Mouse (Mus musculus): ENCODE results near the gene Klhl33. TPM values are rescaled to one million over a fixed set of nuclear protein-coding genes. Genes with fewer than 3 reads are reported as not detected.

Klhl33 gene
- polyA plus RNA-seq, 1 experiment from 2014 or later, result 0.35 TPM

DNA sequence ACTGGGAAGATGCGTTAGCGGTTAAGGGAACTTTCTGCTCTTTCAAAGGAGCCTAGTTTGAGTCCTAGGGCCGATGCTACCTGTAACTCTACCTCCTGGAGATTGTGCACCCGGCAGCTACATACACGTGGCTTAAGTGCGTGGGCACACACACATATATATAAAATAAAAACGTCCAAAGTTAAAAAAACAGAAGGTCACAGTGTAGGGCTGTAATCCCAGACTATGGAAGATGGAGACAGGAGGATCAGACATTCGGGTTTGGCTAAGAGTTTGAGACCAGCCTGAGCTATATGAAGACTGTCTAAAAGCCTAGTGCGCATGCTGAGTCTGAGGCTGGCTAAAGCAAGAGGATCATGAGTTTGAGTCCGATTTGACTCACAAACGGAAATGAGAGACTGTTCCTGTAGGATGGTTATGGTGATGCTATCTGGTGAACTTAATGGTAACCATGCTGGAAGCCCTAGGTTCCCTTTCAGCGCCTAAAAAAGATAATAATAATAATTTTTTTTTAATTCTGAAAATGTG, 34.2 kb upstream of the Klhl33 start:
- peaks cover 8% of the 10 kb centered on the region; the same call in 1 of the 2 replicates for H3K4me1 ChIP-seq (ENCODE audit: control insufficient read depth, insufficient read depth, low read length)
- no peak for ATAC-seq (ENCODE audit: insufficient number of reproducible peaks, insufficient read depth, low FRiP score, low read depth)
- 10% methylated on average over 12 of the region's 12 CpGs for WGBS
- peak overlapping the region; percentile 85 for H3K4me3 ChIP-seq (ENCODE audit: low read depth, low read length)
- H3K36me3 ChIP-seq (ENCODE audit: control insufficient read depth, insufficient read depth, low read length), result peaks cover 21% of the 10 kb centered on the region
- H3K9ac ChIP-seq (replicated peaks; ENCODE audit: low read depth, low read length), result peak overlapping the region; percentile 48
- H3K9me3 ChIP-seq (ENCODE audit: control insufficient read depth, low read depth, low read length), result no peaks in the 10 kb centered on the region
- H3K4me2 ChIP-seq (replicated peaks; ENCODE audit: low read depth, low read length), result peak overlapping the region; percentile 59
- peak overlapping the region; percentile 78 for H3K27ac ChIP-seq (ENCODE audit: low read length)
- no peaks in the 10 kb centered on the region for H3K27me3 ChIP-seq (ENCODE audit: control insufficient read depth, insufficient read depth, low read length)

DNA sequence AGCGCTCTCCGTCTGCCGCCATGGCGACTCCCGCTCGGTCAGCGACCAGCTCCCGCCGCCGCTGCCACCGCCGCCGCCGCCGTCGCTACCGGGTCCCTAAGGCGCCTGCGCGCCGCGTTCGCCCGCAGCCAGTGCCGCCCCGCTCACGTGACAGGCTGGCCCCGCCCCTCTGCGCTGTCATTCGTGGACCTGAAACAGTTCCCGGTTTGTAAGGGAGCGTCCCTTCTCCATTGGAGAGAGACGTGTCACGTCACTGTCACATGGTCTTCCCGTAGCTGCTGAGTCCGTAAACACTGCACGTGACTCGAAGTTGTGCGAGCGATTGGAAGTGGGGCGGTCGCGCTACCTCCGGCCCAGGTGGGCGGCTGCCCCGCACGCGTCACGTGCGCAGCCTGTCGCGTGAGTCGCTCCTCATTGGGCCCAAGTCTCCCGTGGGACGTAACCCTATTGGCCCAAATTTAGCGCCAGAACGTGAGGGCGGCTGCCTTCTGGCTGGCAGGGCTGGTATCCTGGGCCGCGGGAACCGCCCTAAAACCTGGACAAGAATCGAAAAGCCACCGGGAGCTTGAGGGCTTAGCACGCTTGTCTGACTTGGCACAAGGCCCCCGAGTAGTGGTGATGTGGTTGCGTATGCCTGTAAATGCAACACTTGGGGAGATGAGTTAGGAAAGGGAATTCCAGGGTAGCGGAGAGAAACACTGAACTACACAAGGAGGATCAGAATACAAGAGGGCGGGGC, 33.6 kb upstream of the Klhl33 start, which contains the start of the genes Pip4p1 and Pnp:
Pip4p1 (minus strand) TSS at position 103 of the 739 bp plus-strand sequence.
Pnp (plus strand) TSS at position 329 of the 739 bp plus-strand sequence.
- under 1% methylated on average over 61 of the region's 68 CpGs for WGBS
- H3K4me2 ChIP-seq (replicated peaks; ENCODE audit: low read depth, low read length), result peak within 1 kb of the TSS; percentile 77
- no peaks in the 10 kb centered on the region for H3K27me3 ChIP-seq (ENCODE audit: control insufficient read depth, insufficient read depth, low read length)
- H3K9ac ChIP-seq (replicated peaks; ENCODE audit: low read depth, low read length), result peak within 1 kb of the TSS; percentile 94
- H3K9me3 ChIP-seq (ENCODE audit: control insufficient read depth, low read depth, low read length), result no peaks in the 10 kb centered on the region
- peak within 1 kb of the TSS; percentile 85 for H3K4me3 ChIP-seq (ENCODE audit: low read depth, low read length)
- H3K36me3 ChIP-seq (ENCODE audit: control insufficient read depth, insufficient read depth, low read length), result peaks cover 27% of the 10 kb centered on the region
- H3K27ac ChIP-seq (ENCODE audit: low read length), result peak within 1 kb of the TSS; percentile 89
- peaks cover 13% of the 10 kb centered on the region for H3K4me1 ChIP-seq (ENCODE audit: control insufficient read depth, insufficient read depth, low read length)
- peak; percentile 99 for ATAC-seq (ENCODE audit: insufficient number of reproducible peaks, insufficient read depth, low FRiP score, low read depth)

DNA sequence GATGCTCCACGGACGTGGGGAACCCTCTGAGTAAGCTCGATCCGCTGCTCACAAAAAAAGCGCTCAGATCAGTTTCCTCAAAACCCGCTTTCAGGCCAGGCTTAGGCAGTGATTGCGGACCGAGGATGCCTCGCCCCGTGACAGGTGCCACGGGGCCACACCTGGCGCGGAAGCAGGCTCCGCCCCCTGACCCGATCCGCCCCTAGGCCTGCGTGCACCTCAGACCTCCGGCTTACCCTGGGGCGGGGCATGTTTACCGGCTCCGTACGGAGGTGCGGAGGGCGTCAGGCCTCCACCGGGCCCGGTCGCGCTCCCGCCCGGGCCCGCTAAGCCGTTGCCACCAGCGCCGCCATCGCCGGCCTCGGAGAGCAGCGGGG, 33.1 kb upstream of the Klhl33 start:
- Histone ChIP-seq H3K4me3 (ENCODE audit: low read depth, low read length) (peak overlapping the region; percentile 85), H3K27me3 (ENCODE audit: control insufficient read depth, insufficient read depth, low read length) (no peaks in the 10 kb centered on the region), H3K4me2 (replicated peaks; ENCODE audit: low read depth, low read length) (peak overlapping the region; percentile 77), H3K4me1 (ENCODE audit: control insufficient read depth, insufficient read depth, low read length) (peaks cover 15% of the 10 kb centered on the region), H3K9ac (replicated peaks; ENCODE audit: low read depth, low read length) (peak overlapping the region; percentile 94), H3K27ac (ENCODE audit: low read length) (peak overlapping the region; percentile 89), H3K36me3 (ENCODE audit: control insufficient read depth, insufficient read depth, low read length) (peaks cover 27% of the 10 kb centered on the region), H3K9me3 (ENCODE audit: control insufficient read depth, low read depth, low read length) (no peaks in the 10 kb centered on the region)
- ATAC-seq (ENCODE audit: insufficient number of reproducible peaks, insufficient read depth, low FRiP score, low read depth), result peak; percentile 39
- WGBS, result under 1% methylated on average over 38 of the region's 38 CpGs

DNA sequence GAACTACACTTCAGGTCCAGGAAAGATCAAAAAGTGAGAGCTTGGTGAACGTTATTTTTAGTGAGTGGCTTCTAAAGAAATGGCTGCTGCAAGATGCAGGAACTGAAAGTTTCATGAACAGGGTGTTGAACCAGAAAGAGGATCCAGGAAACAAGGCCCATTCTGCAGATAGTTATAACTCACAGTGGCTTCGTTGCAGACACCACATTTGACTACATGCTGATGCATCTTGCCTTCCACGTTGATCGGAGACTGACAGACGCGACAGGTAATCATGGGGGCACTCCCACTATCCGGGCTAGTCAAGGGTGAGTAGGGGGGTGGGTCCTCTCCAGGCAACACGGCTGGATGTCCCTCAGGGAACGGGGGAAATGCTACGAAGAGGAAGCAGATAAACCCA, 32.6 kb upstream of the Klhl33 start:
- no peaks in the 10 kb centered on the region for H3K9me3 ChIP-seq (ENCODE audit: control insufficient read depth, low read depth, low read length)
- ATAC-seq (ENCODE audit: insufficient number of reproducible peaks, insufficient read depth, low FRiP score, low read depth), result no peak
- peak overlapping the region; percentile 77 for H3K4me2 ChIP-seq (replicated peaks; ENCODE audit: low read depth, low read length)
- H3K36me3 ChIP-seq (ENCODE audit: control insufficient read depth, insufficient read depth, low read length), result peaks cover 27% of the 10 kb centered on the region
- peak overlapping the region; percentile 89 for H3K27ac ChIP-seq (ENCODE audit: low read length)
- no peaks in the 10 kb centered on the region for H3K27me3 ChIP-seq (ENCODE audit: control insufficient read depth, insufficient read depth, low read length)
- H3K4me3 ChIP-seq (ENCODE audit: low read depth, low read length), result peak overlapping the region; percentile 85
- 15% methylated on average over 10 of the region's 10 CpGs for WGBS
- H3K9ac ChIP-seq (replicated peaks; ENCODE audit: low read depth, low read length), result peak overlapping the region; percentile 94
- H3K4me1 ChIP-seq (ENCODE audit: control insufficient read depth, insufficient read depth, low read length), result peaks cover 15% of the 10 kb centered on the region

DNA sequence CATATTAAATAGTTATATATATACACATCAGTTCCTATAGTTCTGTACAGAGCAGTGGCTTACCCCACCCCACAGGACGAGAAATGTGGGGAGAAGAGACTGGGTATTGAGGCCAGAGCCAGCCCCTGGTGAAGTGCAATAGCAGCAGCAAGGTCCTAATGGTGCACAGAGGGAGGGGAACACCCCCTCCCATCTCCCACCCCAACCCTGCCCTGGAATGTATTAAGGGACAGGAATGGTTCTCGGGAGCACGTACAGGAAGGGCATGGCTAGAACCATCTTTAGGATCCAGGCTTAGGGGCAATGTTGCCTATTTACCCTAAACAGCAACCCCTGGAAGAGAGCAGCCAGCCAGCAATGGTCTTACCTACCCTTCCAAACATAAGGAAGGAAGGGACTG, 30.1 kb upstream of the Klhl33 start:
- no peak overlapping the region for H3K4me3 ChIP-seq (ENCODE audit: low read depth, low read length)
- WGBS, result 71% methylated on average over 3 of the region's 3 CpGs
- no peaks in the 10 kb centered on the region for H3K27me3 ChIP-seq (ENCODE audit: control insufficient read depth, insufficient read depth, low read length)
- no peak overlapping the region for H3K4me2 ChIP-seq (replicated peaks; ENCODE audit: low read depth, low read length)
- H3K4me1 ChIP-seq (ENCODE audit: control insufficient read depth, insufficient read depth, low read length), result peaks cover 22% of the 10 kb centered on the region
- no peaks in the 10 kb centered on the region for H3K9me3 ChIP-seq (ENCODE audit: control insufficient read depth, low read depth, low read length)
- H3K27ac ChIP-seq (ENCODE audit: low read length), result no peak overlapping the region
- H3K9ac ChIP-seq (replicated peaks; ENCODE audit: low read depth, low read length), result no peak overlapping the region
- no peak for ATAC-seq (ENCODE audit: insufficient number of reproducible peaks, insufficient read depth, low FRiP score, low read depth)
- H3K36me3 ChIP-seq (ENCODE audit: control insufficient read depth, insufficient read depth, low read length), result peaks cover 27% of the 10 kb centered on the region

DNA sequence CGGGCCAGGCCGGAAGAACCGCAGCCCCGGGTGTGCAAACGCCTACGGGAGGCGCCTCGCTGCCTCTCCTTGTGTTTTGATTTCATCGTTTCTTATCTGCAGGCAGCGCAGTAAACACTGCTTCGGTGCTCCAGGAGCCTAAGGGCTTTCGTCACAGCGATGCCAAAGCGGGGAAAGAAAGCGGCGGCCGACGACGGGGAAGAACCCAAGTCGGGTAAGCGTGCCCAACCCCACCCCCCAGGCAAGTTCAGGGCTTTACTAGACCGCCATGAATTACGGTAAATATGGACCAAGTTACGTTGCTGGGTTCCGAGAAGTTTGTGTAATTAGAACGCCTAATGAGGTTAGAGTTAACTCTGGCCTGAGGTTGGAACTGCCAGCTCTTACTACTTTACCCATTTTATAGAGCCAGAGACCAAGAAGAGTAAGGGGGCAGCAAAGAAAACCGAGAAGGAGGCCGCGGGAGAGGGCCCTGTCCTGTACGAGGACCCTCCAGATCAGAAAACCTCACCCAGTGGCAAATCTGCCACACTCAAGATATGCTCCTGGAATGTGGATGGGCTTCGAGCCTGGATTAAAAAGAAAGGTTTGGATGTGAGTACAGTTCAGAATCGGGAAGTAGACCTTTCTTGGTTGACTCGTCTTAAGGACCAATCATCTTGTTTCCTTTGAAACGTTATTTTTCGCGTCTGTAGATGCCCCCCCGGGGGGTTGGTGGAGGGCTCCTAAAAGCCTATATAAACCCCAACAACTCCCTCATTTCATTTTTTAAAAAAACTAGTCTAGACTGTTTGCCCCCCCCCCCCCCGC, 28.0 kb upstream of the Klhl33 start:
- peak overlapping the region; percentile 72 for H3K9ac ChIP-seq (replicated peaks; ENCODE audit: low read depth, low read length)
- peak; percentile 10; the same call in 1 of the 2 replicates for ATAC-seq (ENCODE audit: insufficient number of reproducible peaks, insufficient read depth, low FRiP score, low read depth)
- peak overlapping the region; percentile 82 for H3K4me3 ChIP-seq (ENCODE audit: low read depth, low read length)
- 2% methylated on average over 35 of the region's 38 CpGs for WGBS
- H3K4me1 ChIP-seq (ENCODE audit: control insufficient read depth, insufficient read depth, low read length), result peaks cover 22% of the 10 kb centered on the region
- H3K9me3 ChIP-seq (ENCODE audit: control insufficient read depth, low read depth, low read length), result no peaks in the 10 kb centered on the region
- peaks cover 27% of the 10 kb centered on the region for H3K36me3 ChIP-seq (ENCODE audit: control insufficient read depth, insufficient read depth, low read length)
- H3K27me3 ChIP-seq (ENCODE audit: control insufficient read depth, insufficient read depth, low read length), result no peaks in the 10 kb centered on the region
- H3K4me2 ChIP-seq (replicated peaks; ENCODE audit: low read depth, low read length), result peak overlapping the region; percentile 86
- H3K27ac ChIP-seq (ENCODE audit: low read length), result peak overlapping the region; percentile 91

DNA sequence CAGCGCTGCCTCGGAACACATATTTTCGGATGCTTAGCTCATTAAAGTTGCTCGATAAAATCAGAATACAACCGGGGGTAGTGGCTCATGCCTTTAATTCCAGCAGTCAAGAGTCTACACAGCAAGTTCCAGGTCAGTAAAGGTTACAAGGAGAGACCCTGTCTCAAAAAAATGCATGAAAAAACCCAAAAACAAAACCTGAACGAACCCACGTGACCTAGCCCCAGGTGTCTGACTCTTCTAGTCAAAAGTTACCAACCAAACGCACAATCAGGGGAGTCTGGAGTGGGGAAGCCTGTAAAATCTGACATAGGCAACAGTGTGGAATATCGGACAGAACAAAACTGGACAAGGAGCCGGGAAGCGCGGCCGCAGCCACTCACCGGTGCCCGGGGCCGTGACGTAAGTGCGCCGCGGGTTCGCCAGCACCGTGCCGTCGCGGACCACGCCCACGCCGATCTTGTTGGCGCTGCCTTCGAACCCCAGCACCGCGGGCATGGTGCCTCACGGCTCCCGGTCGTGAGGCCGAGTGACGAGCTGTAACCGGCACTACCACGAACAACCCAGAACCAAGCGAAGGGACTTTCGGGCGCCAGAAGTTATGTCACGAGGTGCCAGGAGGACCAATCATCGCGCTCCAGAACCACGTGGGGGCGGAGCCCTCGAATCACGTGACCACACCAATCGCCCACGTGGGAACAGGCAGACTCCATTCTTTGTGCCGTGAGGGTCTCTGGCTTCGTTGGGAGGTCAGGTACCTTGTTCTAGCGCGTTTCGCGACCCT, 27.2 kb upstream of the Klhl33 start, which contains the start of the genes Osgep and Apex1:
Osgep (minus strand) TSS at position 613 of the 784 bp plus-strand sequence.
Apex1 (plus strand) TSS at position 688 of the 784 bp plus-strand sequence.
- H3K4me1 ChIP-seq (ENCODE audit: control insufficient read depth, insufficient read depth, low read length), result peaks cover 15% of the 10 kb centered on the region
- H3K36me3 ChIP-seq (ENCODE audit: control insufficient read depth, insufficient read depth, low read length), result peaks cover 27% of the 10 kb centered on the region
- H3K9ac ChIP-seq (replicated peaks; ENCODE audit: low read depth, low read length), result peak within 1 kb of the TSS; percentile 72
- no peaks in the 10 kb centered on the region for H3K27me3 ChIP-seq (ENCODE audit: control insufficient read depth, insufficient read depth, low read length)
- H3K9me3 ChIP-seq (ENCODE audit: control insufficient read depth, low read depth, low read length), result no peaks in the 10 kb centered on the region
- H3K4me3 ChIP-seq (ENCODE audit: low read depth, low read length), result peak within 1 kb of the TSS; percentile 82
- WGBS, result under 1% methylated on average over 57 of the region's 57 CpGs
- H3K4me2 ChIP-seq (replicated peaks; ENCODE audit: low read depth, low read length), result peak within 1 kb of the TSS; percentile 86
- peak; percentile 96 for ATAC-seq (ENCODE audit: insufficient number of reproducible peaks, insufficient read depth, low FRiP score, low read depth)
- H3K27ac ChIP-seq (ENCODE audit: low read length), result peak within 1 kb of the TSS; percentile 91

Data from stomach, embryonic 14.5 days (tissue).